Mouse (Mus musculus) midbrain, embryonic 16.5 days (tissue): ENCODE data around the gene Zfp428. TPM values are rescaled to one million over a fixed set of nuclear protein-coding genes. Genes with fewer than 3 reads are reported as not detected.

Experiments
- ATAC-seq: fragments of 200-750 bp; cut with Nextera tagmentation; 2 replicates; pipeline ENCODE4 v1.8.0; 2017; ENCODE audit warnings: moderate TSS enrichment
- H3K27ac ChIP-seq: fragments of 300-500 bp; sonication (generic); 2 replicates; pipeline ENCODE4 v1.5.1; 2014; ENCODE audit warnings: mild to moderate bottlenecking, low read length, mixed read lengths
- H3K27me3 ChIP-seq: fragments of 300-500 bp; sonication (generic); 2 replicates; pipeline ENCODE4 v1.6.1; 2014; ENCODE audit warnings: low read depth, low read length, mixed read lengths; ENCODE audit not compliant: control insufficient read depth, insufficient read depth
- H3K36me3 ChIP-seq: fragments of 300-500 bp; sonication (generic); 2 replicates; pipeline ENCODE4 v1.6.1; 2014; ENCODE audit warnings: mild to moderate bottlenecking, low read length, moderate library complexity, mixed read lengths; ENCODE audit not compliant: control insufficient read depth, insufficient read depth
- H3K4me1 ChIP-seq: fragments of 300-500 bp; sonication (generic); 2 replicates; pipeline ENCODE4 v1.6.1; 2014; ENCODE audit warnings: mild to moderate bottlenecking, low read length, mixed read lengths; ENCODE audit not compliant: control insufficient read depth, insufficient read depth
- H3K4me2 ChIP-seq: fragments of 300-500 bp; sonication (generic); 2 replicates; pipeline ENCODE4 v1.6.1; 2014; ENCODE audit warnings: mild to moderate bottlenecking, low read length, mixed read lengths
- H3K4me3 ChIP-seq: fragments of 300-500 bp; sonication (generic); 2 replicates; pipeline ENCODE4 v1.5.1; 2014; ENCODE audit warnings: low read depth, mild to moderate bottlenecking, low read length, moderate library complexity, mixed read lengths
- H3K9ac ChIP-seq: fragments of 300-500 bp; sonication (generic); 2 replicates; pipeline ENCODE4 v1.6.1; 2014; ENCODE audit warnings: low read depth, low read length, mixed read lengths
- H3K9me3 ChIP-seq: fragments of 300-500 bp; sonication (generic); replicated peaks from 2 replicates; pipeline ENCODE4 v1.6.1; 2014; ENCODE audit warnings: mild to moderate bottlenecking, low read length, mixed read lengths; ENCODE audit not compliant: control insufficient read depth, poor library complexity, severe bottlenecking
- WGBS: fragments of 180-500 bp; shearing (Covaris S2); extraction: QIAGEN DNeasy Blood & Tissue Kit; methylation state at CpG from one replicate; pipeline ENCODE4 v1.1.7; 2014; 5-methylcytosine and 5-hydroxymethylcytosine counted together
- polyA plus RNA-seq: library from polyadenylated mRNA; unstranded; fragments of >200 nt; fragmentation: Nextera tagmentation; extraction: Ambion mirVana; gene quantifications from 2 replicates; pipeline ENCODE4 v1.2.1, GENCODE M21; 2015

The Zfp428 gene
- polyA plus RNA-seq, 1 experiment from 2014 or later = 327 TPM

DNA sequence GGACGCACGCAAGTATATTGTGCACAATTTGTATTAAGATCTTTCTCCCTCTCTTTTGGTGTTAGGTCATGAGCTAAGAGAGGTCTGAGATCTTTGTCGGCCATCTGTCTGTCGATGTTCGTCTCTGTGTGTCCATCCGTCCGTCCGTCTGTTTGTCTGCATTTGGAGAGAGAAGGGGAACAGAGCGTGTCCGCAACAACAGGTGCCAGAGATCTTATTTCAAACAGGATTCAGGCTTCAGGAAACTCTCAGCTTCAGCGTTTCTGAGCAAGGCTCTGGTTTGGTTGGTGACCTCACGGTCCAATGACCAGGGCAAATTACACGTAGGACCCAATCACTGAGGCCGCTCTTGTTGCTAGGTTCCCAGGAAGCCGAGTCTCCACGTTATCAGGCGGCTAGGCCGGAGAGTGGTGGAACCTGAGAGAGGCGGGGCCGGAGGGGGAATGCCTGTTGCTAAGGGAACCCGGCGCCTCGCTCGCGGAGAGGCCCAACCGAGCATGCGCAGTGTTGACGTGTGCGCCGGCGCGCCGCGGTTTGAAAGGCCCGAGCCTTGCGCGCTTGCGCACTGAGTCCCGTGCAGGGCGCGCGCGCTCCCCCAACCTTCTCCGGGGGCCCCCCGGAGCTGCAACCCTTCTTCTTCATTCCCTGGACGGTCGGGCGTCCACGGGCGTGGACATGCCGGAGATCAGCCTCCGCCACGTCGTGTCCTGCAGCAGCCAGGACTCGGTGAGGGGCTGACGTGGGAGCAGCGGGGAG is 40.0 kb downstream of the Zfp428 start:
- under 1% methylated on average over 57 of the region's 57 CpGs for WGBS
- peaks cover 12% of the 10 kb centered on the region for H3K4me1 ChIP-seq
- H3K9me3 ChIP-seq = no peaks in the 10 kb centered on the region; the same call in 1 of the 2 replicates
- H3K27me3 ChIP-seq = no peaks in the 10 kb centered on the region
- peaks cover 3% of the 10 kb centered on the region; the same call in 1 of the 2 replicates for H3K36me3 ChIP-seq
- peak overlapping the region; percentile 81 for H3K4me3 ChIP-seq
- ATAC-seq = peak; percentile 97
- peak overlapping the region; percentile 82 for H3K4me2 ChIP-seq
- peak overlapping the region; percentile 88 for H3K9ac ChIP-seq
- peak overlapping the region; percentile 79 for H3K27ac ChIP-seq

DNA sequence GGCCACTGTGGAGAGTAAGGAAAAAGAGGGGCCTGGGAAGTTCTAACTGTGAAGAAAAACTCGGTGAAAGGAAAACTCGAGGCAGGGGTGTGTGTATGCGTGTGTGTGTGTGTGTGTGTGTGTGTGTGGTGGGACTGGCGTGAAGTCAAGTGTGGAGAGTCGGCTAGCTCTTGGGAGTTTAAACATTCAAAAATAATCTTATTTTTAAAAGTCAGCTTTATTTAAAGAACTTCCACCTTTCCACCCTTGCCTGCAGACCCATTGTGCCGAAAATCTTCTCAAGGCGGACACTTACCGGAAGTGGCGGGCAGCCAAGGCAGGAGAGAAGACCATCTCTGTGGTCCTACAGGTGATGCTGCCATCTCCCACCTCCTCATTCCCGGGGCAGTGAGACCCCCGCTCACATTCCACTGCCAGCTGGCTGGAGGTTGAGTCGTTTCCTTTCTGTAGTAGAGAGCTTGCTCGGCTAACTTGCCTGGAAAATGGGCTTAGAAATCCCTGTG is 40.8 kb downstream of the Zfp428 start:
- H3K36me3 ChIP-seq = peaks cover 6% of the 10 kb centered on the region; the same call in 1 of the 2 replicates
- H3K27me3 ChIP-seq = no peaks in the 10 kb centered on the region
- H3K9ac ChIP-seq = peak overlapping the region; percentile 88
- WGBS = 23% methylated on average over 13 of the region's 13 CpGs
- H3K4me3 ChIP-seq = peak overlapping the region; percentile 81
- peak overlapping the region; percentile 79; the same call in 1 of the 2 replicates for H3K27ac ChIP-seq
- H3K4me1 ChIP-seq = peaks cover 12% of the 10 kb centered on the region
- H3K9me3 ChIP-seq = no peaks in the 10 kb centered on the region; the same call in 1 of the 2 replicates
- peak overlapping the region; percentile 82 for H3K4me2 ChIP-seq
- ATAC-seq = peak; percentile 6; the same call in 1 of the 2 replicates

DNA sequence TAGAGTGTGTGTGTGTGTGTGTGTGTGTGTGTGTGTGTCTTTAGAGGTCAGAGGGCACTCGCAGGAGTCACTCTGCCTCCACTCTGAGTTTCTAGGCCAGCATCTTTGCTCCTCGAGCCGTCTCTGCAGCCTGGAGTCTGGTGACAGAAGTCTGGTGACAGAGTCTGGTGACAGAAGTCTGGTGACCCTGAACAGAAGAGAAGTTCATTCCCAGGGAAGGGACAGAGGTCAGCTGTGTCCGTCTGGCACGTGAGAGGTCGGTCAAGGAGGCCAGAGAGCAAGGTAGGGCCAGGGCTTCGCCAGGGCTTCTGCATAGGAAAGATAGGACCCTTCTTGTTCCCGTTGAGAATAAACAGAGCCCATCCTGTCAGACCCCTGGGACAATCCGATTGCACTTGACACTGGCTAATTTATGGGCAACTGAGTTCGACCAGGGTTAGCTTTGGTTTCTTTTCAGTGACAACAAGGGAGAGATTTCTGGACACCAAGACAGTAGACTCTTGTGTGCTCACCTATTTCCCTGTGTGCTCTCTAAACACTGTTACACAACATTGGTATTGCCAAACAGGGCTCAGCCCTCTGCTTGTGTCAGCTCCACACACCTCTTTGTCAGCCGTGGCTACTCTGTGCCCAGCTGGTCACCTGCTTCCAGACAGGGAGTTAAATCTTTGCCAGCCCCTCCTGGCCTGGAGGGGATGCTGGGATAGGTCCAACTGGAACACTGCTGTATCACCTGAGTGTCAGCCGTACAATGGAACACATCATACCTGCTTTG is 45.4 kb downstream of the Zfp428 start:
- no peaks in the 10 kb centered on the region for H3K9me3 ChIP-seq
- no peak overlapping the region for H3K9ac ChIP-seq
- peaks cover 7% of the 10 kb centered on the region; the same call in 1 of the 2 replicates for H3K36me3 ChIP-seq
- no peak overlapping the region for H3K4me3 ChIP-seq
- H3K27ac ChIP-seq = no peak overlapping the region
- no peak for ATAC-seq
- WGBS = 93% methylated on average over 12 of the region's 12 CpGs
- H3K4me1 ChIP-seq = peaks cover 7% of the 10 kb centered on the region
- H3K27me3 ChIP-seq = no peaks in the 10 kb centered on the region
- no peak overlapping the region for H3K4me2 ChIP-seq

DNA sequence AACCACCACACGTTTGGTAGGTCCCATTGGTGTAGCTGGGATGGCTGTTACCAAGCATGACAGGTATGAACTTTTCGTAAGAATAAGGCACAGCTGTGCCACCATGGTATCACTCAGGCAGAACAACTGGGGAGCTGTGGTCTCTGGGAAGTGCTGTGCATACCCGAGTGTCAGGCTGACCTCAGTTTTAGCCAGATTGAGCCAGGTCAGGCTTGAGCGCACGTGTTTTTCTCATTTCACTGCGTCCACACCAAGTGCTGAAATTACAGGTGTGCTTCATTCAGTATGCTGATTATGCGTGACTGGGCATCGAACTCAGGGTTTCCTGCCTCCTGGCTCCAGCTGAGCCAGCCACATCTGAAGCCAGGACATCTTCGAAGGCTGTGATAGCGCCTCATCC is 49.0 kb downstream of the Zfp428 start:
- Histone ChIP-seq H3K4me3 (no peak overlapping the region), H3K9me3 (no peaks in the 10 kb centered on the region), H3K4me1 (no peaks in the 10 kb centered on the region), H3K27ac (no peak overlapping the region), H3K27me3 (no peaks in the 10 kb centered on the region), H3K4me2 (no peak overlapping the region), H3K36me3 (0 out of 2 replicates have a peak, but pooled peaks cover 4% of the 10 kb centered on the region), H3K9ac (no peak overlapping the region)
- 95% methylated on average over 10 of the region's 10 CpGs for WGBS
- ATAC-seq = no peak

DNA sequence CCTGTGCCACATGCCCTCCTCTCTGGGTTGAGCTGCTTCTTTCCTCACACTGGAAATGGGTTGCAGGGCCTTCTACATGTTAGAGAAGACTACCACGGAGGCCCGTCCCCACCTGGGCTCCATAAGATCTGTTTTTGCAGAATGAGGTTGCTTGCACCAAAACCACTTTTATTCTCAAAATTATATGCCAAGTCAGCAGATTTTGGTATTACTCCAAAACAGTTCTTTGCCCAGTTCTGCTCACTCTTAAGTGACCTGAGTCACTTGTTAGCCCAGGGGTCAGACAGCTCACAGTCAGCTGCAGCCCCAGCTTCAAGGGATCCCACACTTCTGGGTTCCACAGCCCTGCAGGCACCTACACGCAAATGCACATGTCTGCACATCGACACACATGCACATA is 54.6 kb downstream of the Zfp428 start:
- no peak for ATAC-seq
- no peaks in the 10 kb centered on the region for H3K27me3 ChIP-seq
- H3K4me1 ChIP-seq = no peaks in the 10 kb centered on the region
- no peak overlapping the region for H3K4me3 ChIP-seq
- no peaks in the 10 kb centered on the region for H3K9me3 ChIP-seq
- H3K9ac ChIP-seq = no peak overlapping the region
- WGBS = 93% methylated on average over 4 of the region's 4 CpGs
- H3K36me3 ChIP-seq = peaks cover 6% of the 10 kb centered on the region; the same call in 1 of the 2 replicates
- H3K4me2 ChIP-seq = no peak overlapping the region
- H3K27ac ChIP-seq = no peak overlapping the region

DNA sequence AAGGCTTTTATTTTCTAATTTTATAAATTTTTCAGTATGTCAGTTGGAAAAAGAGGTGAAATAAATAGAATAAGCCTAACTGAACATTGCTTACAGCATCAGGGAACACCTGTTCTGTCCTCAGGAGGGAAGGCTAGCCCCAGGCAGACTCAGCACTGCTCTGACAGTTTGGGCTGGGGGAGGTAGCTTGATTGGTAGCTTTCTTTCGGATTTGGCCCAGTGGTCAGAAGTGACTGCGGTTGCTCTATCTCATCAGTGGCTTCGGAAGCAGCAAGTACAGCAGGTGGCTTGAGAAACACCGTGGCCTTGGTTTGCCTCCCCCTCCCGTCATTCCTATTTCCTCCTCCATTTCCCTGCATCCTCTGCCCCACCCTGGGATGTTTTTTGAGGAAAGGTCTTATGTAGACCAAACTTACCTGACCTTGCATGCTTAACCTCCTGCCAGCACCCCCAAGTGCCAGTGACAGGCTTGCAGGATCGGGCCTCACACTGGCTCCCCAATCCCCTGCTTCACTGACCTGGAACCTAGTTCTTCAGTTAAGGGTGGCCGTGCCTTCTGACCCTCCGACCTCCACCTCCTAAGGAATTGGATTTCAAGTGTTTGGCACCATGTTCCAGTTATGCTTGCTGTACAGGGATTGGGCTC is 56.5 kb downstream of the Zfp428 start:
- Histone ChIP-seq H3K4me2 (no peak overlapping the region), H3K36me3 (peaks cover 21% of the 10 kb centered on the region; the same call in 1 of the 2 replicates)
- ATAC-seq = no peak

DNA sequence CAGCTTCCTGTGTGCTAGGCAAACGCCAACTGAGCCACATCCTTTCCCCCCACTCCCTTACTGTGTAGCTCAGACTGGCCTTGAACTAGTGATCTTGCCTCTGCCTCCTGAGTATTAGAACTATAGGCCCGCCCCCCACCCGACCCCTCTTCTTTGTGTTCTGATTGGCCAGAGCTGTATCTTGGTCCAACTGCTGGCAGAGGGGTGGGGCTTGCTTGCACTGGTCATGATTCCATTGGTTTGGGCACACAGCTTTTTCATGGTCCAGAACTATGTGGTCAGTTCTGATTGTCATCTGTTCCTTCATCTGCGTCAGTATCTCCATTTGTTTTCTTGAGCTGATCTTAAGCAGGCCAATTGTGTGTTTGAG is 57.0 kb downstream of the Zfp428 start:
- Histone ChIP-seq H3K27ac (no peak overlapping the region), H3K4me2 (no peak overlapping the region), H3K27me3 (no peaks in the 10 kb centered on the region), H3K4me1 (no peaks in the 10 kb centered on the region), H3K9me3 (no peaks in the 10 kb centered on the region), H3K9ac (no peak overlapping the region), H3K36me3 (peaks cover 24% of the 10 kb centered on the region), H3K4me3 (no peak overlapping the region)
- WGBS = 92% methylated on average over 4 of the region's 4 CpGs
- no peak for ATAC-seq

More for the DNA sequence above, 56.5 kb downstream of the Zfp428 start:
- Histone ChIP-seq H3K9me3 (no peaks in the 10 kb centered on the region), H3K27ac (no peak overlapping the region), H3K9ac (no peak overlapping the region), H3K4me1 (no peaks in the 10 kb centered on the region), H3K27me3 (no peaks in the 10 kb centered on the region), H3K4me3 (no peak overlapping the region)
- 88% methylated on average over 8 of the region's 8 CpGs for WGBS

DNA sequence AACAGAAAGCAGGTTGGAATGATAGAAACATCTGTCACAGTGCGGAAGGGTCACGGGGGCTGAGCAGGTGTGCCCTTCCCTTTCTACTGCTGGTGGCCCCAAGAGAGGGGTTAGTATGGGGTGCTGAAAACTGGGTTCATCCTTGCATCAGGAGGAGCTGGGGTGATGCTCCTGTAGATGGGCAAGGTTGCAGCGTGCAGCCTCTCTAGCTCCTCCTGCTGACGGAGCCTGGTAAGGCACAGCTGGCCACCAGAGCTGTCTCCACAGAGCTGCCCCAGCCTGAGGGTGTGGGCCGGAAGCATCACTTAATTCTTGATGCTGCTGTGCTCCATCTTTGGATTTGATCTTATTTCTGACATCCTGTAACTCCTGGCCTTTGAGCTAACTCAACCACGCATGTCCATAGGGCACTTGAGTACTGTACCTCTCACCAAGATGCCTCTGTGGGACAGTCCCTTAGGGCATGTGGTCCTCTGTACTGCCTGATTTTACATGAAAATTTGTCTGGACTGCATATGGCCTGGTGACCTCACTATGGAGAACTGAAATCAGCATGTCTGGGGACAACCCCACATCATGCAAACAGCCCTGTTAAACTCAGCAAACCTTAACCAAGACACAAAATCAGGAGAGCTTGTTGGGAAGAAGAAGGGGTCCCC is 57.9 kb downstream of the Zfp428 start:
- peaks cover 24% of the 10 kb centered on the region for H3K36me3 ChIP-seq
- ATAC-seq = no peak
- 59% methylated on average over 6 of the region's 6 CpGs for WGBS

More for the DNA sequence above, 57.9 kb downstream of the Zfp428 start:
- Histone ChIP-seq H3K9me3 (no peaks in the 10 kb centered on the region), H3K4me3 (no peak overlapping the region), H3K9ac (no peak overlapping the region), H3K4me1 (no peaks in the 10 kb centered on the region), H3K4me2 (no peak overlapping the region), H3K27ac (no peak overlapping the region), H3K27me3 (no peaks in the 10 kb centered on the region)
